Comparison of ENCODE assay signal across 11 mouse cellular contexts in genomic region chr2:62460231-62460710, GRCm38 (mm10). TPM values are rescaled to one million over a fixed set of nuclear protein-coding genes. Genes with fewer than 3 reads are reported as not detected.
A peak's percentile ranks its signal among the peaks of the same experiment; 100 is the strongest.
DNase-seq lines count a peak whose midpoint lies in the region; ATAC-seq and TF ChIP-seq lines count a peak whose summit lies in the region.
"Had no signal": no experiment of that assay in that cellular context is flagged by ENCODE, and none has a peak within 500 bp of the region (broad histone marks: within the 10 kb centered on the region; RNA-seq: fewer than 3 reads in every experiment).

No protein-coding gene starts in this region.

- H3K27ac ChIP-seq in intestine, embryonic 15.5 days = 0 out of 2 replicates have a peak overlapping the region, but pooled peaks have one; percentile 22
- no peak overlapping the region for H3K27ac ChIP-seq in intestine, postnatal 0 days (ENCODE audit: low read depth, low read length)
- H3K27ac ChIP-seq in forebrain, postnatal 0 days (ENCODE audit: low read depth, low read length) = no peak overlapping the region

- DNase-seq in retina, postnatal 1 day = peak; percentile 49
- no peak for DNase-seq in retina, embryonic 14.5 days (ENCODE audit: low spot score)
- peak; percentile 60 for DNase-seq in forebrain, postnatal 0 days
- peak; percentile 81 to 83 for DNase-seq in spleen, postnatal 36 days (ENCODE audit: low spot score in 2 of 2)
- no peak for DNase-seq in T-cell, adult 2 months (ENCODE audit: low spot score)
- DNase-seq in thymus, postnatal 4 days = no peak

- no peak overlapping the region for H3K4me2 ChIP-seq in intestine, embryonic 15.5 days (replicated peaks)
- H3K4me2 ChIP-seq in intestine, postnatal 0 days (replicated peaks; ENCODE audit: low read depth) = no peak overlapping the region
- peak overlapping the region; percentile 21; the same call in 1 of the 2 replicates for H3K4me2 ChIP-seq in forebrain, postnatal 0 days (ENCODE audit: low read depth)

- 51% methylated on average over 7 of the region's 7 CpGs for WGBS in intestine, embryonic 15.5 days
- WGBS in intestine, postnatal 0 days = 60% methylated on average over 7 of the region's 7 CpGs
- WGBS in forebrain, postnatal 0 days = 27% methylated on average over 7 of the region's 7 CpGs

- no peak for TF ChIP-seq CTCF in intestine, postnatal 0 days (IDR thresholded peaks at IDR 0.05; ENCODE audit: low read depth)
- no peak for TF ChIP-seq CTCF in forebrain, postnatal 0 days (IDR thresholded peaks at IDR 0.05; ENCODE audit: low read depth)

- no peak overlapping the region for H3K4me3 ChIP-seq in intestine, embryonic 15.5 days (replicated peaks)
- H3K4me3 ChIP-seq in intestine, postnatal 0 days (ENCODE audit: low read depth, low read length) = no peak overlapping the region
- no peak overlapping the region for H3K4me3 ChIP-seq in forebrain, postnatal 0 days (ENCODE audit: low read depth, low read length)

- ATAC-seq in intestine, embryonic 15.5 days = peak; percentile 31
- ATAC-seq in intestine, postnatal 0 days = no peak
- ATAC-seq in forebrain, postnatal 0 days = peak; percentile 58
- ATAC-seq: Patski had no signal

- no peaks in the 10 kb centered on the region for H3K9me3 ChIP-seq in intestine, embryonic 15.5 days
- H3K9me3 ChIP-seq in intestine, postnatal 0 days (ENCODE audit: control insufficient read depth) = no peaks in the 10 kb centered on the region
- no peaks in the 10 kb centered on the region for H3K9me3 ChIP-seq in forebrain, postnatal 0 days (ENCODE audit: low read length)

- no peaks in the 10 kb centered on the region for H3K27me3 ChIP-seq in intestine, embryonic 15.5 days (replicated peaks)
- H3K27me3 ChIP-seq in intestine, postnatal 0 days (replicated peaks; ENCODE audit: control insufficient read depth, insufficient read depth, low read length) = no peaks in the 10 kb centered on the region
- no peaks in the 10 kb centered on the region for H3K27me3 ChIP-seq in forebrain, postnatal 0 days (ENCODE audit: insufficient read depth, low read length)
- H3K27me3 ChIP-seq: Patski had no signal

- no peaks in the 10 kb centered on the region for H3K4me1 ChIP-seq in intestine, embryonic 15.5 days (replicated peaks)
- no peaks in the 10 kb centered on the region for H3K4me1 ChIP-seq in intestine, postnatal 0 days (replicated peaks; ENCODE audit: control insufficient read depth, insufficient read depth, low read length)
- peaks cover 5% of the 10 kb centered on the region; the same call in 1 of the 2 replicates for H3K4me1 ChIP-seq in forebrain, postnatal 0 days (ENCODE audit: insufficient read depth)

- no peaks in the 10 kb centered on the region for H3K36me3 ChIP-seq in intestine, embryonic 15.5 days
- H3K36me3 ChIP-seq in intestine, postnatal 0 days (ENCODE audit: control insufficient read depth, insufficient read depth) = no peaks in the 10 kb centered on the region
- H3K36me3 ChIP-seq in forebrain, postnatal 0 days (ENCODE audit: insufficient read depth) = no peaks in the 10 kb centered on the region

- H3K9ac ChIP-seq in intestine, embryonic 15.5 days = no peak overlapping the region
- H3K9ac ChIP-seq in intestine, postnatal 0 days (ENCODE audit: low read depth, low read length) = no peak overlapping the region
- no peak overlapping the region for H3K9ac ChIP-seq in forebrain, postnatal 0 days

RNA-seq across cellular contexts. Expression of gene Gcg, which starts 23.2 kb away (rescaled TPM):
- 53.2 and 65.9 TPM in 2 replicates for polyA plus RNA-seq in intestine, embryonic 15.5 days (2015; fragmentation: Nextera tagmentation; extraction: Ambion mirVana)
- polyA plus RNA-seq in intestine, postnatal 0 days (2015; fragmentation: Nextera tagmentation; extraction: Ambion mirVana) = 36.4 and 48.5 TPM in 2 replicates
- 1.0 and 1.2 TPM in 2 replicates for total RNA-seq in forebrain, postnatal 0 days (2014; rRNA removed)
- 0.33 and 1.3 TPM in 2 replicates for polyA plus RNA-seq in forebrain, postnatal 0 days (2015; fragmentation: Nextera tagmentation; extraction: Ambion mirVana)
- total RNA-seq: left cerebral cortex, adult 8-10 months had no signal
- polyA plus RNA-seq: heart, embryonic 16.5 days; Patski had no signal

RNA-seq across cellular contexts. Expression of gene Dpp4, which starts 48.2 kb away (rescaled TPM):
- polyA plus RNA-seq in intestine, embryonic 15.5 days (2015; fragmentation: Nextera tagmentation; extraction: Ambion mirVana) = 69.3 and 72.5 TPM in 2 replicates
- polyA plus RNA-seq in intestine, postnatal 0 days (2015; fragmentation: Nextera tagmentation; extraction: Ambion mirVana) = 56.0 and 70.4 TPM in 2 replicates
- 1.9 and 2.1 TPM in 2 replicates for total RNA-seq in forebrain, postnatal 0 days (2014; rRNA removed)
- polyA plus RNA-seq in forebrain, postnatal 0 days (2015; fragmentation: Nextera tagmentation; extraction: Ambion mirVana) = 1.6 and 1.8 TPM in 2 replicates

Comparison
In these comparisons a context has a peak if more than half of its experiments do, and no peak if none do; other contexts are left out.
1. DNase-seq: peak in retina, postnatal 1 day (single experiment), forebrain, postnatal 0 days (single experiment) and spleen, postnatal 36 days (2 of 2); none in retina, embryonic 14.5 days (single experiment), T-cell, adult 2 months (single experiment) and thymus, postnatal 4 days (single experiment).
2. RNA of gene Gcg, which starts 23.2 kb away (polyA plus RNA-seq): 53.2 to 65.9 TPM in intestine, embryonic 15.5 days and 36.4 to 48.5 TPM in intestine, postnatal 0 days; 0.33 to 1.3 TPM in forebrain, postnatal 0 days; every median in the first group is over 10 times any median in the second.
3. RNA of gene Dpp4, which starts 48.2 kb away (polyA plus RNA-seq): 69.3 to 72.5 TPM in intestine, embryonic 15.5 days and 56.0 to 70.4 TPM in intestine, postnatal 0 days; 1.6 to 1.8 TPM in forebrain, postnatal 0 days; every median in the first group is over 10 times any median in the second.